Mouse (Mus musculus) liver (tissue): ENCODE data around the gene Pcca.

Experiments
- DNase-seq: peaks from one replicate; pipeline ENCODE4 v3.0.0-alpha.2; 2020; ENCODE audit warnings: mixed read lengths

The Pcca gene

GRCm38 (mm10) chr14:122859792-122860191, 325.7 kb downstream of the Pcca start:
- no peak for DNase-seq

- DNase-seq = no peak
Observed at GRCm38 (mm10) chr14:122862623-122863022, 328.5 kb downstream of the Pcca start.

GRCm38 (mm10) chr14:122865462-122866129, 331.5 kb downstream of the Pcca start:
- DNase-seq = no peak

- DNase-seq = no peak
Observed at GRCm38 (mm10) chr14:122867531-122868285, 333.6 kb downstream of the Pcca start.

- no peak for DNase-seq
Observed at GRCm38 (mm10) chr14:122869831-122870230, 335.7 kb downstream of the Pcca start.

GRCm38 (mm10) chr14:122871841-122872580, 337.9 kb downstream of the Pcca start:
- DNase-seq = no peak

GRCm38 (mm10) chr14:122872612-122873011, 338.5 kb downstream of the Pcca start:
- no peak for DNase-seq

GRCm38 (mm10) chr14:122875056-122875455, 340.9 kb downstream of the Pcca start:
- no peak for DNase-seq

GRCm38 (mm10) chr14:122875636-122876035, 341.5 kb downstream of the Pcca start:
- DNase-seq = no peak

GRCm38 (mm10) chr14:122876163-122876562, 342.0 kb downstream of the Pcca start:
- peak; percentile 58 for DNase-seq

GRCm38 (mm10) chr14:122876723-122877122, 342.6 kb downstream of the Pcca start:
- no peak for DNase-seq

GRCm38 (mm10) chr14:122877787-122878186, 343.7 kb downstream of the Pcca start:
- DNase-seq = no peak

- DNase-seq = no peak
Observed at GRCm38 (mm10) chr14:122880291-122880690, 346.2 kb downstream of the Pcca start.

- DNase-seq = no peak
Observed at GRCm38 (mm10) chr14:122881699-122882098, 347.6 kb downstream of the Pcca start.

GRCm38 (mm10) chr14:122882201-122882639, 348.1 kb downstream of the Pcca start:
- no peak for DNase-seq

- DNase-seq = no peak
Observed at GRCm38 (mm10) chr14:122882795-122883409, 348.8 kb downstream of the Pcca start.

- DNase-seq = no peak
Observed at GRCm38 (mm10) chr14:122883410-122883806, 349.3 kb downstream of the Pcca start.

GRCm38 (mm10) chr14:122883821-122884584, 349.9 kb downstream of the Pcca start:
- DNase-seq = no peak

- no peak for DNase-seq
Observed at GRCm38 (mm10) chr14:122885893-122886292, 351.8 kb downstream of the Pcca start.

GRCm38 (mm10) chr14:122887278-122887677, 353.2 kb downstream of the Pcca start:
- DNase-seq = no peak

- DNase-seq = no peak
Observed at GRCm38 (mm10) chr14:122887702-122888479, 353.8 kb downstream of the Pcca start.
